Mouse (Mus musculus) heart, adult 11 months (tissue): ENCODE results near the gene Tbx1.
A peak's percentile ranks its signal among the peaks of the same experiment; 100 is the strongest.

ENCODE experiments used
- DNase-seq: peaks from one replicate; pipeline ENCODE4 v3.0.0; 2022

Tbx1 gene

DNA sequence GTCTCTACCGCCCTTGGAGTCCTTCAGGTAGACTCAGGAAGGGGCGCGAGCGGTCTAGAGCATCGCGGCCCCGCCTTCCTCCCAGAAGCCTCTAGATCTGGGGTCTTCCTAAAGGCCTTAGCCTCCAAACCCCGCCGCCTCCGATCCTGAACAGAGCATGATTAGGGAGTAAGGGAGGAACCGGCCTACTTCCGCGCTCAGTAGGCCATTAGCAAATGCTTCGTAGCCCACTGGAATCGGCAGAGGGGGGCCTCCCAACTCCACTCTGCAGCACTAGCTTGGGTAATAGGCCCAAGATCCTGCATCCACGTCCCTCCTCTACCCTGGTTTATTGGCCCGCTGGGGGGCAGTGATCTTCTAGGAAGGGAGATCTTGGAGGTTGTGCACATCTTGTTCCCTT lies 31.5 kb upstream of the Tbx1 start, which contains the start of gene Gp1bb:
TSS of gene Gp1bb (minus strand) at position 385 of the 400 bp plus-strand sequence.
- peak; percentile 88 for DNase-seq

DNA sequence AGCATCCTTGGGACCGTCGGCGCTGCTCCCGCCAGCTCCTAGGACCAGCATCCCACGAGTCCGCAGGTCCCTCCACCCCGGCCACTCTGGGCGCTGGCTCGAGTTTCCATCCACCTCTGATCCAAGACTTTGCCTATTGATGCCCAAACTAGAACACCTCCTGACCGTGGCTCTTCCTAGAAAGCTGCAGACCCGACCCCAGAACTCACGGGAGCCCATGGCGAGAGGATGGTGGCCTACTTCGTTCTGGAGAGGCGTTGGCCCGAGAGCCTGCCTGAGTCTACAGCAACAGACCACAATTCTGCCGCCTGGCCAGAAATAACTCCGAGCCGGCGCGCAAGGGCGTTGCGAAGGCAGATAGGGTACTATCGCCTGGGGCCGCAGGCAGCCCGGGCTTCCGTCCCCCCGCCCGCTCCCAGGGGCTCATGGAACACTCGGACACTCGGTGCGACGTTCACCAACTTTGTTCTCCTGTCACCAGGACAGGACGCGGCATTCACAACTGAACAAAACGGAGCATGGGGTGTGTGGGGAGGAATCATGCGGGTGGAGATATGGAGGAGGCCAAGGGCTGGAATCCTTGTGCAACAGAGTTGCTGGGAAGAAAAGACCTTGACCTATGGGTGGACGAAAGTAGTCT lies 31.0 kb upstream of the Tbx1 start:
- peak; percentile 87 for DNase-seq

DNA sequence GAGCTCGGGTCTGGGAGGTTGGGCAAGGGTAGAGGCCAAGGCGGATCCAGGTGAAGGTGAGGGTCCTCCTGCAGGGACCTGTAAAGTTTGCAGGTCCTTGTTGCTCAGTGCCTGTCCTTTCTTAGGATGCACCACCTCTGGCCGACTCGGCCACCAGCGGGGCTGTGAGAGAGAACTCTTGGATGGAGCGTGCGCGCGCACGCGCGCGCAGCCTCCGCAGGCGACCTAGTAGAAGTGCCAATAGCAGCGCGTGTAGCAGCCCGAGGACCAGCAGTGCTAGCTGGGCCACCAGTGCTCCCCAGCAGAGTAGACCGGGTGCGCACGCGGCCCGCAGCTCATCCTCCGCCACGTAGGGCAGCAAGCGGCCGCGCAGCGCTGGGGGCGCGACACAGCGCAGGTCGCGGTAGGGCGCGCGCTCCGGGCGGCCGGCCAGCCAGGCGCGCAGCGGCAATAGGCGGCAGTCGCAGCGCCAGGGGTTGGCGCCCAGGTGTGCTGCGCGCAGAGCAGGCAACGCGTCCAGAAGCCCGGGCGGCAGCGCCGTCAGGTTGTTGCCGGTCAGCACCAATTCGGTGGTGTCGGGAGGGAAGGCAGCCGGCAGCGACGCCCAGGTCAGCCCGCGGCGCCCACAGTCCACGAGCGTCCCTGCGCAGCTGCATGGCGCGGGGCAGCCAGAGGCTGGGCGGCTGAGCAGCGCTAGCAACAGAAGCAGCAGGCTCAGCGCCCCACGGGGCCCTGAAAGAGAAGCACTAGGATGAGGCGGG lies 30.3 kb upstream of the Tbx1 start:
- DNase-seq = peak; percentile 94

DNA sequence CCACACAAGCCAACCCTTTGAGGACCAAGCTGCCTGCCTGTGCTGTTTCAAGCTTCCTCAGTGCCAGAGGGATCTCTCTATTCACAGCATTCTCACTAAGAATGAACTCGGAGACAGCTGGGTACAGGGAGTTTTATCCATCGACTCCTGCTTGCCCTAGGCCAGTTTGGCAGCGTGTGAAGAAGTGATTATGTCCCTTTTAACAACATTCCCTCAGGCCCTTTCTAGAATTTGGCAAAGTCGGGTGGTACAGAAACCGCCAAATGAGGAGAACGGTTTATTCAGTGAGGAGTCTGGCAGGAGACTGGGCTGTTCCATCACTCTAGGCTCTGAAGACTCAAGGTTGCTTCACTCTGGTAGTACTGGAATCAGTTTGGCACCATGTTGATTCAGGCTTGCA lies 29.7 kb upstream of the Tbx1 start:
- DNase-seq = peak; percentile 86

DNA sequence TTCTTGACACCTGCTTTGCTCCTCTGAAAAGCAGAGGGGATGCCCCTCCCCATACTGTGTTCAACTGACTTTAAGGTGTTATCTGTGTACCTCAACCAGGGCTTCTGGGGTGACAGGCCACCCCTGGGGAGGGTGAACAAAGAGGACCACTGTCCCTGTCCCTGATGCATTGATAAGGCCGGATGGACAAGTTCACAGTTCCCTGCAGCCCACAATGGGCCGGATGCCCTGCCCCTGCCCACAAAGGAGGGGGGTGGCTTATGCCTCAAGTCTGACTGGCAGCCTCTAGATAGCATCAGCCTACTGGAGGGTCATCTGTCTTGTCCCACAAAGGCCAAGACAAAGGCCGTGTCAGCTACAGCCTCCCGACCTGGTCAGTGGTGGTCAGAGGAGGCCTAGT lies 28.6 kb upstream of the Tbx1 start:
- peak; percentile 88 for DNase-seq

DNA sequence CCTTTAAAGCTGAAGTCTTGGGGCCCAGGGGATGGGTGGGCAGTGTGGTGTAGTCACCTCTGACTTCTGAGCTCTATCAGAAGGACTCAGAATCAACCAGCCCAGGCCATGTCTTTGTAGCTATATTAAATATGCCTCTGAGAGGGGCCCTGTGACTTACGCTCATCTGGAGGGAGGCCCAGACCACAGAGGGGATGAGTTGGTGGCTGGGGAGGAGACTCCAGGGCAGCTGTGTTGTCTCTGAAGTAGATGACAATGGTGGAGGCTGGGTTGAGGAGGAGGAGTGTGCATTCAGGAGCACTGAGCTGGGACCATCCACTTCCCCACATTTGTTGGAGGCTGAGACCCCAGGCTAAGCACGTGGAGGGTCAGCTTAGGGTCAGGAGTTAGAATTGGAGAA lies 27.8 kb upstream of the Tbx1 start:
- DNase-seq = peak; percentile 84

DNA sequence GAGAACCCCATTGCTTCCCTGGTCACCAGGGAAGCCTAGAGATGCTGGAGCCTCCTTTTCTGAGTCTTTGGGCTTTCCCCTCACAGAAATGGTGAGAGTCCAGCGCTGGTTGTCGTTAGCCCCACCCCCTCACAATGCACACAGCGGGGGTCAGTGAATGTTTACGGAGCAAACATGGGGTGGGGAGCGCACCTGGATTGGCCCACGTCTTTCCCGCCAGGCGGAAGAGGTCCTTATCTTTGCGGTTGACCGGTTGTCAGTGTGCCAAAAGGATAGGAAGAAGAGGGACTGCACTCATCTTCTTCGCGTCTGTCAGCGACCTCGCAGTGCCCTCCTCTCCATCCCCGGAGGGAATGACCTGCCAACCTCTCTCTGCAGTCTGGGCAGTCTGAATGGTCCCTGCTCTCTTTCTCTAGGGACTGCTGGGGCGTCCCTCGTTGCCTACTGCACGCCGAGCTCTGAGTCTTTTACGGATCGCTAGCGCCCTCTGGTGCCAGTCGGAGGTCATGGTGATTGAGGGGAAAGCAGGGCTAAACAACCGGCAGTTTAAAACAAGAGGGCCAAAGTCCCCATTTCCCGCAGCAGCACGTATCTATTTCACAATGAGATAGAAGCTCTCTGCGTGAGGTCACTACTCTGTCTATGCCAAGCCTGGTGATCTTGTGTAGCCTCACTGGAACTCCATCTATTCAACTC lies 27.0 kb upstream of the Tbx1 start:
- DNase-seq = peak; percentile 95

DNA sequence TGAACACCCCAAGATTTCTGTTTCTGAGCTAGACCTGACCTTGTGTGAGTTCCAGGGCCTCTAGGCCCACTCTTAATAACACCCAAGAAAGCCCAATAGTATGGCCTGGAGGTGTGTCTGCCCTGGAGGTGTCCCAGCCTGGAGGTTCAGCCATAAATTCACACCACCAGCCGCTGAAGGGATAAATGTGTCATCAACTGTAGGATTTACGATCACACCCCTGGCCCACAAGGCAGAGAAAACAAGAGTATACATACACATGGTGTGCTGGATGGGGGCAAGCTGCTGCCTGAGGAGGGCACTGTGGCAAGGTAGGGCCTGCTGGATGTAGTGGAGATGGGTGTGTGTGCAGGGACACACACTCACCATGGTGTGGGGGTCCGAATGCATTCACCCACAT lies 22.8 kb upstream of the Tbx1 start:
- DNase-seq = peak; percentile 82

DNA sequence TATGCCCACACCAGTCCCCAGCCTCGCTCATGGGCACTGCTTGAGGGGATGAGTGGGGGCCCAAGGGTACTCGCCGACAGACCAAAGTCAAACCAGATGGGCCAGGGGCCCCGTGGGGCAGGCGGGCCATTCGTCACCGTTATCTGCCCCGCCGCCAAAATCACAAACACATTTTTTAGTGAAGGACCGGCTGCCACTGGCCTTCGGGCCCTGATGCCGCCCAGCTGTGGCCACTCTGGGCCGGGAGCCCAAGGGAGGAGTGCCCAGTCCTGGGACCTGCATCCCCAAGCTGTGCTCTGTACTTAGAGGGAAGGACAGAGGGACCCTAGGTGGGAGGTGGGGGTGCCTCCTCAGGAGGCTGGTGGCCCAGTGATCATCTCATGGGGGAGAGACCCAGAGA lies 21.3 kb upstream of the Tbx1 start:
- DNase-seq = no peak

DNA sequence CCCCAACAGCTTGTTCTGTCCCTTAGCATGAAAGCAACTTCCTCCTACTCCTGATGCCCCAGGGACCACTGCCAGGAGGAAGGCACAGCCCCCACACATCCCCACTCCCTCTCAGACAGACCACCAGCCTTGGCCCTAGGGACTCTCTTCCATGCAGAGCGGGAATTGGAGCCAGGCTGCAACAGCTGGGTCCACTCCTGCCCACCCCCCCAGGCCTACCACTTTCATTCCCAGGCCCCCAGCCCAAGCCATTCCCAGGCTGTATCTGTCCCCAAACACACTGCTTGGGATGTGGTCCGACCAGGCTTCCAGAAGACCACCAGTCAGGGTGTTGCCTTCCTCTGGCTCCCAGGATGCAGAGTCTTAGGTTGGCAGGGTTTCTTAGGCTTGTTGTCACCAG lies 18.6 kb upstream of the Tbx1 start:
- DNase-seq = no peak

DNA sequence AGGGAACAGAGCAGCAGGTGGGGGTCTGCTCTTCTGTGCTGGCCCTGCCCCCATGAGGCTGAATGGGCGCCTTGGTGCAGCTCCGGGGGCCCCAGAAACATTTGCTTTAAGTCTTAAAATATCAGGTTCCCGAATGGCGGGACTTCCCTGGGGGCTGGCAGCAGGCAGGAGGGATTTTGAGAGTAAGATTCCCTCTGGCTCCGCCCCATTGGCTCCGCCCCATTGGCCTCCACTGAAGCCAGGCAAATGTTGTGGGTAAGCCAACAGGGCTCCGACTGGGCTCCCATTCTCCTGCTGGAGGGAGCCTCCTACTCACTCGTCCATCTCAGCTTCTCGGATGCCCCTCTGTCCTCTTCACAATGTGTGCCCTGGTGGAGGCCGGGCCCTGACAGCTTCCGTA lies 17.8 kb upstream of the Tbx1 start:
- DNase-seq = no peak

DNA sequence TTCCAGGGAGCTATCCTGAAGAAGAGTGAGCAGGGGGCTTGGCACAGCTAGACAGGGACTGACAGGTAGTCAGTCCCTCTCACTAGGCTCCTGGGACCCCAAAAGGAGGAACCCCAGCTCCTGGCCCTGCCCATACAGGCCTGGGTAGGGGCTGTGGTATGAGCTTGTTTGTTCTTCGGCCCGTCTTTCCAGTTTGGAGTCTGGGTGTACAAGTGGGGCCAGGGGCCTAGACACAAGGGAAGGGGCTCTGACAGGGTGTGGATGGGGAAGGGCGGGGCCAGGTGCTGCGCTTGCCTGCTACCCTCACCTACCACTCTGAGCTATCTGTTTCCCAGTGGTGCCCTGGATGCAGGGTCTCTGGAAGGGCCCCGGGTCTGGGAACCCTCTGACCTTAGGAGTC lies 15.2 kb upstream of the Tbx1 start:
- no peak for DNase-seq

DNA sequence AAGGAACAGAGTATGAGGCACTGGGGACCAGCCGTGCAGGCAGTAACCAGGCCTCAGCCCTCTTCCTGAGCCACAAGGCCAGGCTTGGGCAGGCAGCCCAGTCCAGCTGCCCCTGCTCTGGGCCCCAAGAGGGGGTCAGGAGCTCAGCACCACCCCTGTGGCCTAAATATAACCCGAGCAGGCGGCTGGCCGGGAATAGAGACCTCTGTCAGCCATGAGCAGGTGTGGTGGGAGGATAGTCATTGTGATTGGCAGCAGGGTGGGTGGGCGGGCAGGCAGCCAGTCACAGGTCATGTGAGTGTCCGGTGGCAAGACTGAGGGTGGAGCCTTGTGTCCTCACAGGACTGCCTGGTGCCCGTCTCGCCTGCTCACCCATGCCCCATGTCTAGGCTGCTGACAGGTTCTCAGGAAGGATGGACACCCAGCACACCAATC lies 13.8 kb upstream of the Tbx1 start:
- peak; percentile 98 for DNase-seq

DNA sequence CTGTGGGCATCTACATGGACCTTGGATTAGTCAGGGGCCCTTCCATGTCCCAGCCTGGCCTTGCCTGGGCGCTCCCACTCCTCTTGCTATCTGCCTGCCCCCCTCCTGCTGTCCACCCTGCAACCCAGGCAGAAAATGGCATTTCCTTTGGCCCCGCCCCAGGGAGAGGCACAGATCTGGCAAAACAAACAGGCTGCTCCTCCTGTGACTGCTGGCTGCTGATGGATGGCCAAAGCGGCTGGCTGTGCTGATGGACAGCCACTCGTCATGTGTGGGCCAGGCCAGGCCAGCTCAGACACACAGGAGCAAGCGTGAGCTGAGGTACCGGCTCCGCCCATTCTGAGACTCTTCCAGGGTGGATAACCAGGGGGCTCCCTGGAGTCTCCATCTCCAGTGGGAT lies 11.0 kb upstream of the Tbx1 start:
- DNase-seq = no peak

DNA sequence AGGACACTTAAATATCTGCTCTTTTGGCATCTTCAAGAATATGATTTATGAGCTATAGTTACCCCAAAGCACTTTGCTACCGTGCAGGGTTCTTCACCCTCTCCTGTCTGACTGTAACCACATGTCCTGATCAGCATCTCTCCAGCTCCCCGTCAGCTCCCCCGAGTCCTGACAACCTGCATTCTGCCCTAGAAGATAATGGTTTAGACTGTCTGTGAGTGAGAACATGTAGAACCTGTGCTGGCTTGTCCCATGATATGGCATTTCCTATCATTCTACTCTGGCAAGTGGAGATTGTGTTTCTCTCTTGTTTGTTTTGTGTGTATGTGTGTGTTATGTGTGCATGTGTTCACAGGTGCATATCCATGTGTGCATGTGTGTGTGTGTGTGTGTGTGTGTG lies 7.5 kb upstream of the Tbx1 start:
- DNase-seq = no peak

DNA sequence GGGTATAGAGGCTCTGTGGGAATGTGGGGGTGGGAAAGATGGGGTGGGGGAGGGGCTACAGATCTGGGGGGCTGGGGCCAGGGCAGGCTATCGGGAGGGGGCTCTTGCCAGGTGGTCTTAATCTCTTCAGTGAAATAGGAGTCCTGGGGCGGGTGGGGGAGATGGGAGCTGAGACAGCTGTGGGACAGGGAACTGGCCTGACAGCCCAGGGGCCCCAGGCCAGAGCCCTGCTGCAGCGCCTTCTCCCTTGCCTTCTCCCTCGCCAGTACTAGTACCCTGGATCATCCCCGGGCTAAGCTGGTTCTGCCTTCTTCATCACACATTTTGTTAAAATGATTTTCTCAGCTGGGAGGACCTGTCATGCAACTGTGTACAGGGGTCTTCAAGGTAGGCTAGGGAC lies 5.8 kb upstream of the Tbx1 start:
- peak; percentile 82 for DNase-seq

DNA sequence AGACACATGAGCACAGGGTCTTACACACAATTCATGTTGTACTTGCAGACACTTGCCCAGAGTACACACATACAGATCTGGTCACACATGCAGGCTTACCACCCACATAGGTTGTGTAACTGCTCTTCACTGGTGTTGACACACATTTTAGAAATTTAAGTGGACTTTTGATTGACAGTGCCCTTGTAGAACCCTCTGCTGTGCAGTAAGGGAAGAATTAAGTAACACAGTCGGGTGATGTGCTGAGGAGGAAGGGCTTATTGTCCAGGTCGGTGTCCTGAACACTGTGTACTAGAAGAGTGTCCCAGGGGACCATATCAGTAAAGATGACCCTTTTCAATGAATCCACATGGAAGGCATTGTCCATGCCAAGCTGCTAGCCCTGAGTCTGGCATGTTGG lies 3.5 kb upstream of the Tbx1 start:
- DNase-seq = peak; percentile 67

DNA sequence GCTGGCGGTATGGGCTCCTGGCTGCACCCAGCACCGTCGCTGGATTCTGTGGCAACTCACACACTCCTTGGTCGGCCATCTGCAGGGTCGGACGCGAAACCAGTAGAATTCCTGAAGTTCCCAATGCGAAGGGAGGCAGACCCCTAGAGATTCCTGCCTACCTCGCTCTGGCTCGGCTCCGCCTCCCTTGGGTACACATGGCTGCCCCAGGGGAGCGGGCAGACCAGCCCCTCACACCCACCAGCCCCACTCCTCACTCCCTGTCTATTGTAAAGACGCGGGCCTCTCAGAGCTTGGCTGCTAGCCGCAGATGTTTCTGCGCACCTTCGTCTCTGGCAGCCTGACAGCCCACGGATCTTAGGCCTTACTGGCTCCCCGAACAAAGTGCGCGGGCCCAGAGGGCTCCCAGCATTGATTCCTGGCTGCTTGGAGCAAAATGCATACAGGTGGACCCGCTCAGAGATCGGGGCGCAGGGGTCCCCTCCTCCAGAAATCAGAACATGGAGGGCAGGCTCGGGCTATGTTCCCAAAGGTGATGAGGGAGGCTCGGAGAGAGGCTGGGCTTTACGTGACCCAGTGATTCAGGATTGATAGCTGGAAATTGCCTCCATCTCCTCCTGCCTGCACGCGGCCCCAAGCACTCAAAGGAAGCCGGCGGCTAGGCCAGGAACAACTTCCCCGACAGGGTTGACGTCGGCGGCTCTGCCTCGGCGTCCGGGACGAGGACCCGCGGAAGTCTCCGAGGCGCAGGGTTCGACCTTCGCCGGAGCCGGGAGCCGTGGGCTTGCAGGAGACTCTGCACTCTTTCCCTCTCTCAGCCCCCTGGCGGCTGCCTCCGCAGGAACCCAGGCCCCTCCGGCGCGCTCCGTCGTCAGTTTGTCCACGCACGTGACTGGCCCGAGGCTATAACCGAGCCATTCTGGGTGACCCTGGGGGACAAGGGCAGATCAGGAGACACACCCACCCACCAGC lies 862 bp upstream of the Tbx1 start:
- peak; percentile 80 for DNase-seq

DNA sequence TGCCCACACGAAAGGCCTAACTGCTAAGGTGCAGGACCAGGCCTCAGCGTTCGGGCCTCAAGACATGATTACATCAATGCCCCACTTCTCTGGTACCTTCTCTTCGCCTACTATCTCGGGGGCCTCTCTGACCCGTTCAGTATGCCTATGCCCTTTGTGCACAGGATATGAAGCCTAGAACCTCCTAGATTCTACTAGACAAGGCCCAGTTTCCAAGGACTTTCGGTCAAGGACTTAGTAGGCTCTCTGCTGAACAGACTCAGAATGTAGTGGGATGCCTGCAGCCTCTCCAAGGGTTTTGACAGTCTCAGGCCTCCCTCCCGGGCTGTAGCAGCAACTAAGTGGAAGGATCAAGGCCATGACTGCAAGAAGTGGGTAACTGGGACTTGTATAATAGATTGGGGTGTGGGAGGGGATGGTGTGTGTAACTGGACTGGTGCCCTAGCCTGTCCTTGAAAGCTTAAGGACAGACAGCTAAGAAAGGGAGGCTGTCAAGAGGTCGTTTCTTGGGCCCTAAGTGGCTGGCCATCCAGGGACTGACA lies 1.3 kb downstream of the Tbx1 start:
- peak; percentile 72 for DNase-seq

DNA sequence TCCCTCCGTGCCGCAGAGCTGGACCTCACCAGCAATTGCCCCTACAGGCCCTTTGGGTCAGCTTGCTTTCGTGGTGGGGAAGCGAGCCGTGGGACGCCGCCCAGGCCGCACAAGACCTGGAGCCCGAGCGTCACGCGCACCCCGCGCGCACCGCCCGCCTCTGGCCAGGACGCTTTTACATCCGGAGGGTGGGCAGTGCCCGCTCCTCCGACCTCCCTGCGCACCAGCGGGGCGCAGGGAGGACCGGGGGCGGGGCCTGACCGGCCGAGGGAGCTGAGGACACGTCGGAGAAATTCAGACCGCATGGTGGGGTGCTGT lies 1.8 kb downstream of the Tbx1 start:
- DNase-seq = peak; percentile 87

DNA sequence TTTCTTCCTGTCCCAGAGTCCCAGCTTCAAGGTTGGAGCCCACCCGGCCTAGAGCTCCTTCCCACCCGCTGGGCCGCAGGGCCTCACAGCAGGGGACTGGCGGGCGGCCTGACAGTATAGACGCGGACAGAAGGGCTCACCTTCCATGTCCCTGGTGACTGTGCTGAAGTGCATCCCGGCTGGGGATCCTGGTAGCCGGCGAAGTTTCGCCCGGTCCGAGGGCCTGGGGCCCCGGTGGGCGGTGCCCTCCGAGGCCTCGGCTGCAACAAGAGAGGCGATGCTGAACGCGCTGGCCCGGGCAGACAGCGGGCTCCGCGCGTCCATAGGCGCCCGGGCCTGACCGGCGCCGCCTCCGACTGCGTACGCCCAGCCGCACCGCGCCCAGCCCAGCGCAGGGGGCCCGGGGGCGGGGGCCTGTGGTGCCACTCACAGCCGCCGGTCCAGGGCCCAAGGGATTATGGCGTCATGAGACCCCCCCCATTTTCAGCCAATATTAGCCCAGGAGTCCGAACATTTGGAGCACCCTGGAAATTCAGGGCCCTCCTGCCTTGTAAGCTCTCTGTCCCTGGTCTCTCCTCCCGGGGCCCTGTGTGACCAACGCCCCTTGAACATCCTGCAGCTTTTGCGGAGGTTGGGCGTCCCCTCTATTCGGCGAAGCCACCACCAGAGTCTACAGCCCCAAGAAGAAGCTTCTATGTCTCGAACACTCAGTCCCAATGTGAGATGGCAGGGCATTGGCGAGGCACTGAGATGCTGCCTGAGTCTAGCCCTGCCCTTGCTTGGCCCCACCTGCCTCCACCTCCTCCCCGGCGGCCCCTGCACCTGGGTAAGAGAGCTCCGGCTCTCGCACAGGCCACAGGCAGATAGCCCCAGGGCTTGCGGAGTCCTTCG lies 2.4 kb downstream of the Tbx1 start:
- DNase-seq = peak; percentile 89
